Mouse (Mus musculus): ENCODE measurements around the gene Enox1.

Enox1 gene

GRCm38 (mm10) chr14:77279143-77279542, 122.6 kb downstream of the Enox1 start:
- no peak for DNase-seq

GRCm38 (mm10) chr14:77280454-77280853, 123.9 kb downstream of the Enox1 start:
- no peak for DNase-seq

- no peak for DNase-seq
These were observed 124.3 kb downstream of the Enox1 start for GRCm38 (mm10) chr14:77280893-77281292.

- no peak for DNase-seq
These were observed 127.4 kb downstream of the Enox1 start for GRCm38 (mm10) chr14:77283939-77284338.

- no peak for DNase-seq
These were observed 128.9 kb downstream of the Enox1 start for GRCm38 (mm10) chr14:77285453-77285852.

GRCm38 (mm10) chr14:77291756-77292155, 135.2 kb downstream of the Enox1 start:
- DNase-seq = no peak

- no peak for DNase-seq
These were observed 140.5 kb downstream of the Enox1 start for GRCm38 (mm10) chr14:77297039-77297438.

GRCm38 (mm10) chr14:77298327-77298726, 141.8 kb downstream of the Enox1 start:
- DNase-seq = no peak

GRCm38 (mm10) chr14:77309571-77309970, 153.0 kb downstream of the Enox1 start:
- peak; percentile 22 for DNase-seq

- no peak for DNase-seq
These were observed 154.9 kb downstream of the Enox1 start for GRCm38 (mm10) chr14:77311456-77311855.

GRCm38 (mm10) chr14:77319396-77319795, 162.8 kb downstream of the Enox1 start:
- no peak for DNase-seq

- no peak for DNase-seq
These were observed 167.8 kb downstream of the Enox1 start for GRCm38 (mm10) chr14:77324348-77324747.

GRCm38 (mm10) chr14:77327693-77328092, 171.1 kb downstream of the Enox1 start:
- DNase-seq = no peak

GRCm38 (mm10) chr14:77329791-77330190, 173.2 kb downstream of the Enox1 start:
- no peak for DNase-seq

- DNase-seq = no peak
These were observed 187.2 kb downstream of the Enox1 start for GRCm38 (mm10) chr14:77343662-77344340.

- DNase-seq = no peak
These were observed 189.7 kb downstream of the Enox1 start for GRCm38 (mm10) chr14:77346296-77346695.

GRCm38 (mm10) chr14:77351803-77352352, 195.3 kb downstream of the Enox1 start:
- DNase-seq = no peak

GRCm38 (mm10) chr14:77362662-77363061, 206.1 kb downstream of the Enox1 start:
- no peak for DNase-seq

GRCm38 (mm10) chr14:77368411-77368810, 211.8 kb downstream of the Enox1 start:
- no peak for DNase-seq

- DNase-seq = no peak
These were observed 212.5 kb downstream of the Enox1 start for GRCm38 (mm10) chr14:77369070-77369469.

- DNase-seq = no peak
These were observed 214.0 kb downstream of the Enox1 start for GRCm38 (mm10) chr14:77370521-77370920.

GRCm38 (mm10) chr14:77371977-77372376, 215.4 kb downstream of the Enox1 start:
- no peak for DNase-seq

GRCm38 (mm10) chr14:77373119-77373518, 216.6 kb downstream of the Enox1 start:
- DNase-seq = no peak

GRCm38 (mm10) chr14:77375054-77375453, 218.5 kb downstream of the Enox1 start:
- DNase-seq = no peak

GRCm38 (mm10) chr14:77375618-77376017, 219.1 kb downstream of the Enox1 start:
- no peak for DNase-seq
